Mouse (Mus musculus) liver, embryonic 15.5 days (tissue): ENCODE measurements around the gene Arap1. TPM values are rescaled to one million over a fixed set of nuclear protein-coding genes. Genes with fewer than 3 reads are reported as not detected.

Experiments
- ATAC-seq: fragments of 200-750 bp; cut with Nextera tagmentation; 2 replicates; pipeline ENCODE4 v1.8.0; 2017; ENCODE audit warnings: moderate number of reproducible peaks, mild to moderate bottlenecking, moderate library complexity; ENCODE audit not compliant: insufficient read depth
- H3K27ac ChIP-seq: fragments of 300-500 bp; sonication (generic); replicated peaks from 2 replicates; pipeline ENCODE4 v1.5.1; 2015; ENCODE audit warnings: mild to moderate bottlenecking, inconsistent platforms
- H3K27me3 ChIP-seq: fragments of 300-500 bp; sonication (generic); 2 replicates; pipeline ENCODE4 v1.6.1; 2015; ENCODE audit warnings: mild to moderate bottlenecking, inconsistent platforms
- H3K36me3 ChIP-seq: fragments of 300-500 bp; sonication (generic); replicated peaks from 2 replicates; pipeline ENCODE4 v1.6.1; 2015; ENCODE audit warnings: moderate library complexity, mild to moderate bottlenecking, inconsistent platforms
- H3K4me1 ChIP-seq: fragments of 300-500 bp; sonication (generic); replicated peaks from 2 replicates; pipeline ENCODE4 v1.6.1; 2015; ENCODE audit warnings: inconsistent platforms
- H3K4me2 ChIP-seq: fragments of 300-500 bp; sonication (generic); 2 replicates; pipeline ENCODE4 v1.6.1; 2015; ENCODE audit warnings: moderate library complexity, mild to moderate bottlenecking, inconsistent platforms
- H3K4me3 ChIP-seq: fragments of 300-500 bp; sonication (generic); replicated peaks from 2 replicates; pipeline ENCODE4 v1.5.1; 2015; ENCODE audit warnings: mild to moderate bottlenecking, inconsistent platforms
- H3K9ac ChIP-seq: fragments of 300-500 bp; sonication (generic); 2 replicates; pipeline ENCODE4 v1.6.1; 2015; ENCODE audit warnings: moderate library complexity, mild to moderate bottlenecking, inconsistent platforms
- H3K9me3 ChIP-seq: fragments of 300-500 bp; sonication (generic); replicated peaks from 2 replicates; pipeline ENCODE4 v1.6.1; 2016; ENCODE audit warnings: inconsistent platforms
- WGBS: fragments of 180-500 bp; shearing (Covaris S2); methylation state at CpG from one replicate; pipeline ENCODE4 v1.1.7; 2015; ENCODE audit warnings: mixed read lengths; ENCODE audit not compliant: insufficient replicate concordance; 5-methylcytosine and 5-hydroxymethylcytosine counted together
- polyA plus RNA-seq: library from polyadenylated mRNA; unstranded; fragments of >200 nt; fragmentation: Nextera tagmentation; extraction: Ambion mirVana; gene quantifications from 2 replicates; pipeline ENCODE4 v1.2.1, GENCODE M21; 2015

Gene Arap1
- polyA plus RNA-seq, 1 experiment from 2014 or later: 14.5 TPM

GRCm38 (mm10) chr7:101327263-101327662 lies 20.6 kb upstream of the Arap1 start:
- H3K36me3 ChIP-seq: peaks cover 24% of the 10 kb centered on the region; the same call in 1 of the 2 replicates
- WGBS: 51% methylated on average over 5 of the region's 5 CpGs
- no peak overlapping the region for H3K4me3 ChIP-seq
- no peaks in the 10 kb centered on the region for H3K27me3 ChIP-seq
- no peak overlapping the region for H3K9ac ChIP-seq
- H3K9me3 ChIP-seq: no peaks in the 10 kb centered on the region
- H3K4me2 ChIP-seq: 0 out of 2 replicates have a peak overlapping the region, but pooled peaks have one; percentile 33
- H3K27ac ChIP-seq: no peak overlapping the region; the same call in 1 of the 2 replicates
- peaks cover 82% of the 10 kb centered on the region for H3K4me1 ChIP-seq
- no peak for ATAC-seq

- no peak overlapping the region for H3K27ac ChIP-seq
- ATAC-seq: no peak
- H3K9ac ChIP-seq: no peak overlapping the region
- no peaks in the 10 kb centered on the region for H3K9me3 ChIP-seq
- no peaks in the 10 kb centered on the region for H3K27me3 ChIP-seq
- H3K4me1 ChIP-seq: peaks cover 80% of the 10 kb centered on the region
- H3K36me3 ChIP-seq: peaks cover 24% of the 10 kb centered on the region; the same call in 1 of the 2 replicates
- no peak overlapping the region for H3K4me3 ChIP-seq
- H3K4me2 ChIP-seq: 0 out of 2 replicates have a peak overlapping the region, but pooled peaks have one; percentile 33
- WGBS: 81% methylated on average over 2 of the region's 2 CpGs
Measured at GRCm38 (mm10) chr7:101327786-101328185, 20.1 kb upstream of the Arap1 start.

- 72% methylated on average over 4 of the region's 4 CpGs for WGBS
- Histone ChIP-seq H3K4me3 (no peak overlapping the region), H3K36me3 (peaks cover 27% of the 10 kb centered on the region; the same call in 1 of the 2 replicates), H3K4me1 (peaks cover 70% of the 10 kb centered on the region), H3K9me3 (no peaks in the 10 kb centered on the region), H3K9ac (no peak overlapping the region), H3K27ac (no peak overlapping the region), H3K27me3 (no peaks in the 10 kb centered on the region), H3K4me2 (no peak overlapping the region)
- ATAC-seq: no peak
Measured at GRCm38 (mm10) chr7:101328621-101329158, 19.2 kb upstream of the Arap1 start.

GRCm38 (mm10) chr7:101329606-101330005 lies 18.3 kb upstream of the Arap1 start:
- no peak overlapping the region for H3K4me3 ChIP-seq
- no peaks in the 10 kb centered on the region for H3K9me3 ChIP-seq
- H3K4me1 ChIP-seq: peaks cover 61% of the 10 kb centered on the region
- H3K27me3 ChIP-seq: no peaks in the 10 kb centered on the region
- H3K9ac ChIP-seq: no peak overlapping the region
- 71% methylated on average over 4 of the region's 4 CpGs for WGBS
- no peak overlapping the region for H3K4me2 ChIP-seq
- H3K27ac ChIP-seq: no peak overlapping the region; the same call in 1 of the 2 replicates
- peaks cover 30% of the 10 kb centered on the region; the same call in 1 of the 2 replicates for H3K36me3 ChIP-seq
- ATAC-seq: no peak

- H3K4me2 ChIP-seq: no peak overlapping the region
- H3K27ac ChIP-seq: no peak overlapping the region
- 70% methylated on average over 10 of the region's 10 CpGs for WGBS
Measured at GRCm38 (mm10) chr7:101330074-101330840, 17.6 kb upstream of the Arap1 start.

GRCm38 (mm10) chr7:101330841-101331173 lies 17.1 kb upstream of the Arap1 start:
- Histone ChIP-seq H3K4me1 (peaks cover 62% of the 10 kb centered on the region), H3K4me3 (no peak overlapping the region), H3K4me2 (no peak overlapping the region), H3K9ac (no peak overlapping the region), H3K36me3 (peaks cover 32% of the 10 kb centered on the region; the same call in 1 of the 2 replicates), H3K27me3 (no peaks in the 10 kb centered on the region), H3K27ac (no peak overlapping the region), H3K9me3 (no peaks in the 10 kb centered on the region)
- no peak for ATAC-seq
- 75% methylated on average over 4 of the region's 4 CpGs for WGBS

More at GRCm38 (mm10) chr7:101330074-101330840, 17.6 kb upstream of the Arap1 start:
- Histone ChIP-seq H3K27me3 (no peaks in the 10 kb centered on the region), H3K9me3 (no peaks in the 10 kb centered on the region), H3K36me3 (peaks cover 32% of the 10 kb centered on the region; the same call in 1 of the 2 replicates), H3K9ac (no peak overlapping the region), H3K4me1 (peaks cover 61% of the 10 kb centered on the region), H3K4me3 (no peak overlapping the region)
- no peak for ATAC-seq

- Histone ChIP-seq H3K4me2 (no peak overlapping the region), H3K4me3 (no peak overlapping the region), H3K9ac (no peak overlapping the region), H3K27ac (no peak overlapping the region), H3K4me1 (peaks cover 57% of the 10 kb centered on the region), H3K9me3 (no peaks in the 10 kb centered on the region), H3K36me3 (peaks cover 39% of the 10 kb centered on the region), H3K27me3 (no peaks in the 10 kb centered on the region)
- no peak for ATAC-seq
- WGBS: 78% methylated on average over 5 of the region's 5 CpGs
Measured at GRCm38 (mm10) chr7:101332045-101332831, 15.6 kb upstream of the Arap1 start.

- Histone ChIP-seq H3K27ac (no peak overlapping the region), H3K9me3 (no peaks in the 10 kb centered on the region), H3K9ac (no peak overlapping the region), H3K36me3 (peaks cover 44% of the 10 kb centered on the region), H3K4me2 (peak overlapping the region; percentile 1; the same call in 1 of the 2 replicates), H3K4me3 (no peak overlapping the region), H3K4me1 (peaks cover 37% of the 10 kb centered on the region), H3K27me3 (no peaks in the 10 kb centered on the region)
- WGBS: 63% methylated on average over 2 of the region's 2 CpGs
- no peak for ATAC-seq
Measured at GRCm38 (mm10) chr7:101335228-101335627, 12.6 kb upstream of the Arap1 start.

GRCm38 (mm10) chr7:101336686-101337085 lies 11.2 kb upstream of the Arap1 start:
- Histone ChIP-seq H3K9ac (no peak overlapping the region), H3K4me3 (no peak overlapping the region), H3K4me2 (no peak overlapping the region), H3K9me3 (no peaks in the 10 kb centered on the region), H3K27ac (no peak overlapping the region), H3K27me3 (no peaks in the 10 kb centered on the region), H3K4me1 (peaks cover 39% of the 10 kb centered on the region), H3K36me3 (peaks cover 41% of the 10 kb centered on the region)
- WGBS: 69% methylated on average over 3 of the region's 3 CpGs
- ATAC-seq: no peak

- Histone ChIP-seq H3K9me3 (no peaks in the 10 kb centered on the region), H3K4me2 (no peak overlapping the region), H3K4me3 (no peak overlapping the region), H3K36me3 (peaks cover 44% of the 10 kb centered on the region), H3K9ac (no peak overlapping the region), H3K4me1 (peaks cover 42% of the 10 kb centered on the region), H3K27me3 (no peaks in the 10 kb centered on the region), H3K27ac (no peak overlapping the region)
- 67% methylated on average over 3 of the region's 3 CpGs for WGBS
- ATAC-seq: no peak
Measured at GRCm38 (mm10) chr7:101337401-101337800, 10.5 kb upstream of the Arap1 start.

GRCm38 (mm10) chr7:101341405-101341804 lies 6.5 kb upstream of the Arap1 start:
- 0 out of 2 replicates have a peak overlapping the region, but pooled peaks have one; percentile 0 for H3K27ac ChIP-seq
- no peaks in the 10 kb centered on the region for H3K9me3 ChIP-seq
- H3K27me3 ChIP-seq: no peaks in the 10 kb centered on the region
- no peak overlapping the region for H3K9ac ChIP-seq
- no peak overlapping the region for H3K4me3 ChIP-seq
- no peak for ATAC-seq
- H3K4me2 ChIP-seq: no peak overlapping the region
- H3K36me3 ChIP-seq: peaks cover 62% of the 10 kb centered on the region
- 18% methylated on average over 6 of the region's 6 CpGs for WGBS
- H3K4me1 ChIP-seq: peaks cover 52% of the 10 kb centered on the region
